Mouse (Mus musculus) C2C12 (cell line): ENCODE results near the gene Mb. TPM values are rescaled to one million over a fixed set of nuclear protein-coding genes. Genes with fewer than 3 reads are reported as not detected.

ENCODE experiments used
- H3K27me3 ChIP-seq: one replicate; pipeline ENCODE4 v1.6.1; 2011; ENCODE audit not compliant: control insufficient read depth, insufficient read depth, insufficient read length
- H3K36me3 ChIP-seq: one replicate; pipeline ENCODE4 v1.6.1; 2011; ENCODE audit not compliant: control insufficient read depth, insufficient read depth
- H3K4me3 ChIP-seq: one replicate; pipeline ENCODE4 v1.5.1; 2011; ENCODE audit warnings: mild to moderate bottlenecking, control low read depth; ENCODE audit not compliant: poor library complexity, insufficient read depth, severe bottlenecking
- H3K79me2 ChIP-seq: one replicate; pipeline ENCODE4 v1.6.1; 2011; ENCODE audit not compliant: control insufficient read depth, insufficient read depth
- H3K79me3 ChIP-seq: one replicate; pipeline ENCODE4 v1.6.1; 2011; ENCODE audit warnings: low read depth, control low read depth
- H3ac ChIP-seq: one replicate; pipeline ENCODE3; 2011; ENCODE audit warnings: low read depth; ENCODE audit not compliant: control insufficient read depth, insufficient read length
- CEBPB ChIP-seq: IDR thresholded peaks from one replicate; pipeline ENCODE4 v1.6.1; 2011; ENCODE audit warnings: low read depth, mild to moderate bottlenecking, control low read depth, moderate library complexity
- CTCF ChIP-seq: IDR thresholded peaks from one replicate; pipeline ENCODE4 v1.5.1; 2011; ENCODE audit not compliant: control insufficient read depth, insufficient read depth, insufficient read length
- FOSL1 ChIP-seq: IDR thresholded peaks from one replicate; pipeline ENCODE4 v1.8.0; 2011; ENCODE audit warnings: mild to moderate bottlenecking, low read length; ENCODE audit not compliant: poor library complexity, insufficient read depth, severe bottlenecking
- MAX ChIP-seq: IDR thresholded peaks from one replicate; pipeline ENCODE4 v1.6.1; 2011; ENCODE audit warnings: mild to moderate bottlenecking, control low read depth
- MYOD1 ChIP-seq: IDR thresholded peaks from one replicate; pipeline ENCODE4 v1.6.1; 2011; ENCODE audit warnings: low read depth; ENCODE audit not compliant: control insufficient read depth, insufficient read length
- MYOG ChIP-seq: IDR thresholded peaks from one replicate; pipeline ENCODE4 v1.6.1; 2011; ENCODE audit not compliant: control insufficient read depth, insufficient read length; ENCODE audit errors: extremely low read depth
- USF1 ChIP-seq: IDR thresholded peaks from one replicate; pipeline ENCODE4 v1.6.1; 2011; ENCODE audit warnings: low read depth, mild to moderate bottlenecking, control low read depth, moderate library complexity
- polyA plus RNA-seq: library from polyadenylated mRNA; unstranded; fragments of >200 nt; fragmentation: generic; extraction: Trizol; gene quantifications from one replicate; pipeline ENCODE4 v1.2.1, GENCODE M21; 2012; ENCODE audit warnings: missing spikeins

The Mb gene
- polyA plus RNA-seq, 1 experiment, result 3.1 TPM

GRCm38 (mm10) chr15:77031271-77031670, 19.2 kb downstream of the Mb start:
- Histone ChIP-seq H3K79me2 (no peaks in the 10 kb centered on the region), H3K27me3 (no peaks in the 10 kb centered on the region), H3K4me3 (no peak overlapping the region), H3K79me3 (no peaks in the 10 kb centered on the region), H3K36me3 (no peaks in the 10 kb centered on the region), H3ac (no peak overlapping the region)
- TF ChIP-seq USF1 (no peak), CEBPB (no peak), MYOG (no peak), FOSL1 (no peak), MYOD1 (no peak), MAX (no peak), CTCF (no peak)

- H3K4me3 ChIP-seq, result no peak overlapping the region
- TF ChIP-seq CTCF, result peak; percentile 78
- no peak for TF ChIP-seq MYOG
- no peak for TF ChIP-seq FOSL1
- TF ChIP-seq USF1, result no peak
- TF ChIP-seq MAX, result no peak
- no peak for TF ChIP-seq CEBPB
- peak; percentile 77 for TF ChIP-seq MYOD1
- no peaks in the 10 kb centered on the region for H3K27me3 ChIP-seq
Observed at GRCm38 (mm10) chr15:77029331-77029991, 21.0 kb downstream of the Mb start.

GRCm38 (mm10) chr15:77027675-77028074, 22.8 kb downstream of the Mb start:
- TF ChIP-seq MAX (no peak), MYOD1 (no peak), FOSL1 (no peak), USF1 (no peak), MYOG (no peak), CTCF (no peak), CEBPB (no peak)
- Histone ChIP-seq H3K27me3 (no peaks in the 10 kb centered on the region), H3ac (no peak overlapping the region), H3K79me3 (no peaks in the 10 kb centered on the region), H3K4me3 (no peak overlapping the region), H3K79me2 (no peaks in the 10 kb centered on the region), H3K36me3 (no peaks in the 10 kb centered on the region)

More at GRCm38 (mm10) chr15:77029331-77029991, 21.0 kb downstream of the Mb start:
- Histone ChIP-seq H3K79me3 (no peaks in the 10 kb centered on the region), H3ac (no peak overlapping the region), H3K79me2 (no peaks in the 10 kb centered on the region), H3K36me3 (no peaks in the 10 kb centered on the region)

- Histone ChIP-seq H3K4me3 (no peak overlapping the region), H3K79me2 (no peaks in the 10 kb centered on the region), H3K36me3 (no peaks in the 10 kb centered on the region), H3ac (no peak overlapping the region), H3K79me3 (no peaks in the 10 kb centered on the region), H3K27me3 (no peaks in the 10 kb centered on the region)
- no peak for TF ChIP-seq MYOG
- no peak for TF ChIP-seq USF1
- no peak for TF ChIP-seq CTCF
- no peak for TF ChIP-seq MYOD1
- TF ChIP-seq CEBPB, result no peak
- no peak for TF ChIP-seq FOSL1
- TF ChIP-seq MAX, result no peak
Observed at GRCm38 (mm10) chr15:77027117-77027516, 23.4 kb downstream of the Mb start.

GRCm38 (mm10) chr15:77025884-77026583, 24.4 kb downstream of the Mb start:
- Histone ChIP-seq H3K79me3 (no peaks in the 10 kb centered on the region), H3ac (no peak overlapping the region), H3K36me3 (no peaks in the 10 kb centered on the region), H3K79me2 (no peaks in the 10 kb centered on the region), H3K4me3 (no peak overlapping the region), H3K27me3 (no peaks in the 10 kb centered on the region)
- TF ChIP-seq MYOD1 (no peak), MAX (no peak), FOSL1 (no peak), CEBPB (no peak), CTCF (no peak)

GRCm38 (mm10) chr15:77022401-77022957, 28.0 kb downstream of the Mb start:
- H3K79me3 ChIP-seq, result no peaks in the 10 kb centered on the region
- TF ChIP-seq MYOD1 (no peak), MAX (no peak), USF1 (no peak), MYOG (no peak), CTCF (no peak), CEBPB (no peak), FOSL1 (no peak)
- no peaks in the 10 kb centered on the region for H3K79me2 ChIP-seq
- no peak overlapping the region for H3ac ChIP-seq
- no peak overlapping the region for H3K4me3 ChIP-seq
- H3K27me3 ChIP-seq, result no peaks in the 10 kb centered on the region
- no peaks in the 10 kb centered on the region for H3K36me3 ChIP-seq
